Mouse (Mus musculus) liver, embryonic 14.5 days (tissue): Measurements from ENCODE around the gene Lhx8.

Source experiments
- CTCF ChIP-seq: IDR thresholded peaks from 2 replicates; pipeline ENCODE4 v1.5.1; 2016; ENCODE audit warnings: antibody characterized with exemption, low read depth, control low read depth
- EP300 ChIP-seq: IDR thresholded peaks from 2 replicates; pipeline ENCODE4 v1.6.1; 2016; ENCODE audit warnings: antibody characterized with exemption, low read depth

GRCm38 (mm10) chr3:154321921-154322574 lies 8.4 kb downstream of the Lhx8 start:
- TF ChIP-seq CTCF (no peak), EP300 (no peak)
